Mouse (Mus musculus): ENCODE measurements at regions not wholly inside any gene's neighbourhood (a gene's known extent, or its start where the extent isn't known, plus 50 kb on each side); places are given as distances from the start of the nearest gene placed in this dataset.

- Histone ChIP-seq H3K9ac (no peak overlapping the region), H3K27ac (replicated peaks) (no peak overlapping the region), H3K36me3 (no peaks in the 10 kb centered on the region), H3K9me3 (no peaks in the 10 kb centered on the region), H3K4me3 (no peak overlapping the region), H3K27me3 (no peaks in the 10 kb centered on the region), H3K4me1 (replicated peaks) (no peaks in the 10 kb centered on the region), H3K4me2 (no peak overlapping the region)
- WGBS = 72% methylated on average over 4 of the region's 4 CpGs
- ATAC-seq (ENCODE audit: low read depth) = no peak
Observed at GRCm38 (mm10) chr6:65224723-65225122, 80.0 kb upstream of the Hpgds start.

GRCm38 (mm10) chr6:65262572-65262971, 117.9 kb upstream of the Hpgds start:
- WGBS = 96% methylated on average over 1 of the region's 1 CpGs
- H3K9me3 ChIP-seq = no peaks in the 10 kb centered on the region
- no peak for ATAC-seq (ENCODE audit: low read depth)
- no peak overlapping the region for H3K9ac ChIP-seq
- H3K4me3 ChIP-seq = no peak overlapping the region
- H3K27me3 ChIP-seq = no peaks in the 10 kb centered on the region
- H3K36me3 ChIP-seq = no peaks in the 10 kb centered on the region
- no peaks in the 10 kb centered on the region for H3K4me1 ChIP-seq (replicated peaks)
- H3K27ac ChIP-seq (replicated peaks) = no peak overlapping the region
- no peak overlapping the region for H3K4me2 ChIP-seq

- no peak overlapping the region for H3K27ac ChIP-seq (replicated peaks)
- no peak overlapping the region for H3K4me3 ChIP-seq
- no peaks in the 10 kb centered on the region for H3K36me3 ChIP-seq
- no peaks in the 10 kb centered on the region for H3K4me1 ChIP-seq (replicated peaks)
- no peak overlapping the region for H3K9ac ChIP-seq
- no peak for ATAC-seq (ENCODE audit: low read depth)
- H3K9me3 ChIP-seq = no peaks in the 10 kb centered on the region
- WGBS = 74% methylated on average over 1 of the region's 1 CpGs
- no peak overlapping the region for H3K4me2 ChIP-seq
- H3K27me3 ChIP-seq = no peaks in the 10 kb centered on the region
Observed at GRCm38 (mm10) chr6:65270723-65271122, 110.2 kb upstream of the C130060K24Rik start.

GRCm38 (mm10) chr6:65310176-65310575, 70.7 kb upstream of the C130060K24Rik start:
- Histone ChIP-seq H3K9ac (no peak overlapping the region), H3K4me2 (no peak overlapping the region), H3K4me3 (no peak overlapping the region), H3K4me1 (replicated peaks) (peaks cover 5% of the 10 kb centered on the region), H3K27me3 (no peaks in the 10 kb centered on the region), H3K27ac (replicated peaks) (no peak overlapping the region), H3K9me3 (peaks cover 9% of the 10 kb centered on the region; the same call in 1 of the 2 replicates), H3K36me3 (no peaks in the 10 kb centered on the region)
- ATAC-seq (ENCODE audit: low read depth) = no peak
- WGBS = 37% methylated on average over 1 of the region's 1 CpGs

GRCm38 (mm10) chr6:65310840-65311620, 69.9 kb upstream of the C130060K24Rik start:
- whole genome bisulfite sequencing = 21% methylated on average over 11 of the region's 11 CpGs
- Histone ChIP-seq H3K4me2 (0 out of 2 replicates have a peak overlapping the region, but pooled peaks have one; percentile 11), H3K36me3 (no peaks in the 10 kb centered on the region), H3K4me1 (replicated peaks) (peaks cover 5% of the 10 kb centered on the region), H3K27ac (replicated peaks) (peak overlapping the region; percentile 43), H3K9me3 (peaks cover 10% of the 10 kb centered on the region; the same call in 1 of the 2 replicates), H3K27me3 (no peaks in the 10 kb centered on the region), H3K9ac (peak overlapping the region; percentile 17; the same call in 1 of the 2 replicates), H3K4me3 (no peak overlapping the region)
- no peak for ATAC-seq (ENCODE audit: low read depth)

- ATAC-seq (ENCODE audit: low read depth) = no peak
- Histone ChIP-seq H3K4me2 (no peak overlapping the region), H3K4me3 (no peak overlapping the region), H3K27ac (replicated peaks) (no peak overlapping the region), H3K9ac (no peak overlapping the region), H3K4me1 (replicated peaks) (peaks cover 5% of the 10 kb centered on the region), H3K9me3 (peaks cover 10% of the 10 kb centered on the region; the same call in 1 of the 2 replicates), H3K36me3 (no peaks in the 10 kb centered on the region), H3K27me3 (no peaks in the 10 kb centered on the region)
Observed at GRCm38 (mm10) chr6:65311778-65312177, 69.1 kb upstream of the C130060K24Rik start.
